Mouse (Mus musculus): ENCODE measurements at regions not wholly inside any gene's neighbourhood (a gene's known extent, or its start where the extent isn't known, plus 50 kb on each side); places are given as distances from the start of the nearest gene placed in this dataset.

DNA sequence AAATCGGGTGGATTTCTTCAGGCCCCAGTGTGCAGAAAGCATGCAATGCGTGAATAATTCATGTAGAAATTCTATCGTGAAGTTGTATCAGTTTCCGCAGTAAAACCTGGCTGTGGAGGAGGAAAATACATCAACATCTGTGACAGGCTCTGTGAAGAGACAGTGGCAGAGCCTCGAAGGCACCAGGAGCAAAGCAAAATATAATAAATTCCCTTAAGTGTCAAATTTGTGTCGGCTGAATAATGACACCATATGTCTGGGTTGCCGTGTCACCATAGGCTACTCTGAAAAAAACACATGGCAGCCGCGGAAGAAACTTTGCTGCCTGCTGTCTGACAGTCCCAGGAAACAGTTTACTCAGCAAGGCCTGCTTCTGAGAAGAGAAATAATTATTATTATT lies 2100.1 kb downstream of the 4930444P10Rik start:
- H3K4me2 ChIP-seq (ENCODE audit: low read depth), result no peak overlapping the region
- no peaks in the 10 kb centered on the region for H3K36me3 ChIP-seq (ENCODE audit: control insufficient read depth, insufficient read depth)
- no peaks in the 10 kb centered on the region for H3K79me2 ChIP-seq (ENCODE audit: control insufficient read depth, insufficient read depth)
- H3ac ChIP-seq (ENCODE audit: control insufficient read depth, insufficient read length), result no peak overlapping the region
- no peak overlapping the region for H3K4me3 ChIP-seq
- no peaks in the 10 kb centered on the region for H3K27me3 ChIP-seq (ENCODE audit: control insufficient read depth, insufficient read depth, insufficient read length)
- TF ChIP-seq POLR2A (IDR thresholded peaks at IDR 0.05; ENCODE audit: insufficient read length, low read depth), result no peak
- no peak for TF ChIP-seq POLR2AphosphoS2 (IDR thresholded peaks at IDR 0.05; ENCODE audit: insufficient read length, low read depth)
- TF ChIP-seq TCF3 (IDR thresholded peaks at IDR 0.05; ENCODE audit: insufficient read length, low read depth), result no peak
- no peak for TF ChIP-seq SRF (IDR thresholded peaks at IDR 0.05; ENCODE audit: control insufficient read depth, insufficient read length, low read depth)
- TF ChIP-seq MAX (IDR thresholded peaks at IDR 0.05; ENCODE audit: low read depth), result no peak
- no peak for TF ChIP-seq MYOD1 (IDR thresholded peaks at IDR 0.05; ENCODE audit: control insufficient read depth in 1 of 3, insufficient read length in 2 of 3, low read depth in 2 of 3)
- TF ChIP-seq E2F4 (IDR thresholded peaks at IDR 0.05; ENCODE audit: insufficient read depth), result no peak
- no peak for TF ChIP-seq MYOG (IDR thresholded peaks at IDR 0.05; ENCODE audit: control insufficient read depth in 1 of 3, insufficient read depth in 1 of 3, insufficient read length in 2 of 3, low read depth in 2 of 3)
- TF ChIP-seq USF1 (IDR thresholded peaks at IDR 0.05; ENCODE audit: low read depth), result no peak
- no peak for TF ChIP-seq REST (IDR thresholded peaks at IDR 0.05; ENCODE audit: insufficient read depth, insufficient read length)
- no peak for TF ChIP-seq TCF12 (IDR thresholded peaks at IDR 0.05; ENCODE audit: insufficient read depth, poor library complexity, severe bottlenecking)
- TF ChIP-seq CEBPB (IDR thresholded peaks at IDR 0.05; ENCODE audit: insufficient read depth, poor library complexity, severe bottlenecking), result no peak

DNA sequence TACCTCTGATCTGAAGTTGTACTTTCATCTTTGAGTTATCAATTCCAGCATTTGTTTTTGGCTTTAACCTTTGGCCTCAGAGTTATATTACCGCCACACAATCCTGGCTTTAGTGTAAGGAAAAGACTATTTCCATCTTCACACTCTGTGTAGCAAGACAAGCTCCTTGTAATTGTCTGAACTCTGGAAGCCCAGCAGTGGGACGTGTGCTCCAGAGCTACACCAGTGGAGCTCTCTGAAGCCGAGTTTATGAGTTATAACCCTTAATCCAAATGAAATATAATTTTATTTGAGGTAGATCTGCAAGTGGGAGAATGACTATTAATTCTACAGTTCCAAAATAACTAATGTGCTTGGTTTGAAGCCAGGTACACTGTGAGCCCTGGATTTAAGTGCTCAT lies 2103.8 kb downstream of the 4930444P10Rik start:
- TF ChIP-seq MYOG (IDR thresholded peaks at IDR 0.05; ENCODE audit: control insufficient read depth in 1 of 3, insufficient read depth in 1 of 3, insufficient read length in 2 of 3, low read depth in 2 of 3) (no peak), POLR2AphosphoS2 (IDR thresholded peaks at IDR 0.05; ENCODE audit: insufficient read length, low read depth) (no peak), E2F4 (IDR thresholded peaks at IDR 0.05; ENCODE audit: insufficient read depth) (no peak), MYOD1 (IDR thresholded peaks at IDR 0.05; ENCODE audit: control insufficient read depth in 1 of 3, insufficient read length in 2 of 3, low read depth in 2 of 3) (no peak), TCF12 (IDR thresholded peaks at IDR 0.05; ENCODE audit: insufficient read depth, poor library complexity, severe bottlenecking) (no peak), TCF3 (IDR thresholded peaks at IDR 0.05; ENCODE audit: insufficient read length, low read depth) (no peak), USF1 (IDR thresholded peaks at IDR 0.05; ENCODE audit: low read depth) (no peak), REST (IDR thresholded peaks at IDR 0.05; ENCODE audit: insufficient read depth, insufficient read length) (no peak), CEBPB (IDR thresholded peaks at IDR 0.05; ENCODE audit: insufficient read depth, poor library complexity, severe bottlenecking) (no peak), POLR2A (IDR thresholded peaks at IDR 0.05; ENCODE audit: insufficient read length, low read depth) (no peak), MAX (IDR thresholded peaks at IDR 0.05; ENCODE audit: low read depth) (no peak), SRF (IDR thresholded peaks at IDR 0.05; ENCODE audit: control insufficient read depth, insufficient read length, low read depth) (no peak)
- Histone ChIP-seq H3K79me2 (ENCODE audit: control insufficient read depth, insufficient read depth) (no peaks in the 10 kb centered on the region), H3K27me3 (ENCODE audit: control insufficient read depth, insufficient read depth, insufficient read length) (no peaks in the 10 kb centered on the region), H3K4me3 (no peak overlapping the region), H3K4me2 (ENCODE audit: low read depth) (no peak overlapping the region), H3ac (ENCODE audit: control insufficient read depth, insufficient read length) (no peak overlapping the region), H3K36me3 (ENCODE audit: control insufficient read depth, insufficient read depth) (no peaks in the 10 kb centered on the region)

DNA sequence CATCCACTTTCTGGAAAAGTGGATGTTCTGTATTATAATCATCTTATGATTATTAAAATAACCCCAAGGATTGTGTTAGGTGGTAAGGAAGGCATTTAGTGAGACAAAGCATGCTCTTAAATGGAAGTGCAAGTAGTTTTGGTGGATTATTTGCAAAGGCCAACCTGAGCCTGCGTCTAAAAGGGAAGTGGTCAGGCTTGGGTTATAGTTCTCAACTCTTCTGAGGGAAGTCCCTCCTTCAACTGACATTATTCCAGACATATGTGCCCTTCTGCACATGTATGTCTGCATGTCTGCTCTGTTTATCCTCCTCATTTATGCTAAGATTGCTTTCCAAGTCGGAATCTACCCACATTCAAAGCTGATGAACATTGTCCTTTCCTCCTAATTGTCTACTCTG lies 2108.3 kb downstream of the 4930444P10Rik start:
- Histone ChIP-seq H3K27me3 (ENCODE audit: control insufficient read depth, insufficient read depth, insufficient read length) (no peaks in the 10 kb centered on the region), H3K79me2 (ENCODE audit: control insufficient read depth, insufficient read depth) (no peaks in the 10 kb centered on the region), H3K4me3 (no peak overlapping the region), H3K36me3 (ENCODE audit: control insufficient read depth, insufficient read depth) (no peaks in the 10 kb centered on the region), H3ac (ENCODE audit: control insufficient read depth, insufficient read length) (no peak overlapping the region), H3K4me2 (ENCODE audit: low read depth) (no peak overlapping the region)
- TF ChIP-seq SRF (IDR thresholded peaks at IDR 0.05; ENCODE audit: control insufficient read depth, insufficient read length, low read depth), result no peak
- no peak for TF ChIP-seq TCF12 (IDR thresholded peaks at IDR 0.05; ENCODE audit: insufficient read depth, poor library complexity, severe bottlenecking)
- no peak for TF ChIP-seq TCF3 (IDR thresholded peaks at IDR 0.05; ENCODE audit: insufficient read length, low read depth)
- no peak for TF ChIP-seq MAX (IDR thresholded peaks at IDR 0.05; ENCODE audit: low read depth)
- no peak for TF ChIP-seq MYOG (IDR thresholded peaks at IDR 0.05; ENCODE audit: control insufficient read depth in 1 of 3, insufficient read depth in 1 of 3, insufficient read length in 2 of 3, low read depth in 2 of 3)
- no peak for TF ChIP-seq E2F4 (IDR thresholded peaks at IDR 0.05; ENCODE audit: insufficient read depth)
- no peak for TF ChIP-seq CEBPB (IDR thresholded peaks at IDR 0.05; ENCODE audit: insufficient read depth, poor library complexity, severe bottlenecking)
- no peak for TF ChIP-seq REST (IDR thresholded peaks at IDR 0.05; ENCODE audit: insufficient read depth, insufficient read length)
- TF ChIP-seq MYOD1 (IDR thresholded peaks at IDR 0.05; ENCODE audit: control insufficient read depth in 1 of 3, insufficient read length in 2 of 3, low read depth in 2 of 3), result no peak
- TF ChIP-seq POLR2AphosphoS2 (IDR thresholded peaks at IDR 0.05; ENCODE audit: insufficient read length, low read depth), result no peak

DNA sequence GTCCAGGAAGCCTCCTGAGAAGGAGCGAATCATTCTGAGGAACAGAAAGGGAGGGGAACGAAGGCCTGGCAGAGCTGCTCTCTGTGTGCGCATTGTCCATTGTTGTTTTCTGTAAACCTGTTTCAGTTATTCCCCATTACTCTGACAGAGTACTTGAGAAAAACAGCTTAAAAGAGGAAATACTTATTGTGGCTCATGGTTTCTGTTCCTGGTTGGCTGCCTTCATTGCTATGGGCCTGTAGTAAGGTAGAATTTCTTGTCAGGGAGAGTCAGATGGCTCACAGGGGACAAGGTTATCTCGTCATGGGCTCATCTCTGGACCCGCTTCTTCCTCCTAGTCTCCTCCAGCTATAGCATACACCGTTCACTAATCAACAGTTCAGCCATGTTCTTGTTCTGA lies 2112.9 kb downstream of the 4930444P10Rik start:
- no peak overlapping the region for H3K4me2 ChIP-seq (ENCODE audit: low read depth)
- no peaks in the 10 kb centered on the region for H3K27me3 ChIP-seq (ENCODE audit: control insufficient read depth, insufficient read depth, insufficient read length)
- no peaks in the 10 kb centered on the region for H3K36me3 ChIP-seq (ENCODE audit: control insufficient read depth, insufficient read depth)
- no peak for TF ChIP-seq MYOD1 (IDR thresholded peaks at IDR 0.05; ENCODE audit: control insufficient read depth in 1 of 3, insufficient read length in 2 of 3, low read depth in 2 of 3)
- no peak for TF ChIP-seq USF1 (IDR thresholded peaks at IDR 0.05; ENCODE audit: low read depth)
- TF ChIP-seq REST (IDR thresholded peaks at IDR 0.05; ENCODE audit: insufficient read depth, insufficient read length), result no peak
- H3K79me2 ChIP-seq (ENCODE audit: control insufficient read depth, insufficient read depth), result no peaks in the 10 kb centered on the region
- no peak overlapping the region for H3ac ChIP-seq (ENCODE audit: control insufficient read depth, insufficient read length)
- no peak overlapping the region for H3K4me3 ChIP-seq

DNA sequence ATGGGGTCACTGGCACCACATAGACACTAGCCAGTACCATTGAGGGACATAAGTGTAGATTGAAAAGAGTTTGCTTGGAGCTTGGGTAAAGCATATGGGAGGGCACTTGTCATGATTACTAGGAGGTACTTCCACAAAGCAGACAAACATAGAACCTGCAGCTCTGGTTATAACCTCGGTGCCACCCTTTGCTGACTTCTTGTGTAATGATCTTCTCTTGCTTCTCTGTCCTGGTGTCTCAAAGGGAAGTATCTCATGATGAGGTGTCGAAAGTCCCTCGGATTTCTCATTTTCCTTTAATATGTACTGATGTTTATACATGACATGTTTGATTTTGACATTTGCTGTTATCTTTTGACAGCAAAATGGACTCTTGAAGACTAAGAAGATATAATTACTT lies 2114.5 kb downstream of the 4930444P10Rik start:
- Histone ChIP-seq H3ac (ENCODE audit: control insufficient read depth, insufficient read length) (no peak overlapping the region), H3K4me2 (ENCODE audit: low read depth) (no peak overlapping the region)

More for the DNA sequence above, 2114.5 kb downstream of the 4930444P10Rik start:
- Histone ChIP-seq H3K79me2 (ENCODE audit: control insufficient read depth, insufficient read depth) (no peaks in the 10 kb centered on the region), H3K4me3 (no peak overlapping the region), H3K36me3 (ENCODE audit: control insufficient read depth, insufficient read depth) (no peaks in the 10 kb centered on the region), H3K27me3 (ENCODE audit: control insufficient read depth, insufficient read depth, insufficient read length) (no peaks in the 10 kb centered on the region)
- TF ChIP-seq SRF (IDR thresholded peaks at IDR 0.05; ENCODE audit: control insufficient read depth, insufficient read length, low read depth) (no peak), TCF12 (IDR thresholded peaks at IDR 0.05; ENCODE audit: insufficient read depth, poor library complexity, severe bottlenecking) (no peak), TCF3 (IDR thresholded peaks at IDR 0.05; ENCODE audit: insufficient read length, low read depth) (no peak), POLR2AphosphoS2 (IDR thresholded peaks at IDR 0.05; ENCODE audit: insufficient read length, low read depth) (no peak), MYOG (IDR thresholded peaks at IDR 0.05; ENCODE audit: control insufficient read depth in 1 of 3, insufficient read depth in 1 of 3, insufficient read length in 2 of 3, low read depth in 2 of 3) (no peak)
